Mouse (Mus musculus) liver, adult 2 months (tissue): ENCODE data around the gene Jade1.

Experiments
- CTCF ChIP-seq: fragments of 200-500 bp; IDR thresholded peaks from 2 replicates; pipeline ENCODE4 v1.5.1; 2011; ENCODE audit warnings: low read depth, low read length, control low read depth
- POLR2A ChIP-seq: fragments of 200-500 bp; IDR thresholded peaks from 2 replicates; pipeline ENCODE4 v1.6.1; 2011; ENCODE audit warnings: low read length, control low read depth; ENCODE audit not compliant: insufficient read depth; ENCODE audit errors: extremely low read depth

DNA sequence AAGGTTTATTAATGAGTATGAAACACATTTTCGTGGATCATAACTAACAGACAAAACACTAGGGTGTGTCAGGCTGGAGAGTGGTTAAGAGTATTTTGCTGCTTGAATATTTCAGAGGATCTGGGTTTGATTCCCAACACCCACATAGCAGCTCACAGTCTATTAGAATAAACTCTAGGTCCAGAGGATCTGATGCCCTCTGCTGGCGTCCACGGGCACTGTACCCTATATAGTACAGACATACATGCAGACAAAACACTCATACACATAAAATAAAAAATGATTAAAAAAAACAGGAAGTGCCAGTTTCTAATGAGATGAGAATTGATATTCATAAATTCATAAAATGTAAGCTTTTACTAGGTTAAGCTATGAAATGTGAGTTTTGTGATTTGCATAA, 56.7 kb downstream of the Jade1 start:
- TF ChIP-seq POLR2A (no peak), CTCF (peak; percentile 57; the same call in 1 of the 2 replicates)
